ENCODE assay signal across 14 mouse cellular contexts in the genomic region with DNA sequence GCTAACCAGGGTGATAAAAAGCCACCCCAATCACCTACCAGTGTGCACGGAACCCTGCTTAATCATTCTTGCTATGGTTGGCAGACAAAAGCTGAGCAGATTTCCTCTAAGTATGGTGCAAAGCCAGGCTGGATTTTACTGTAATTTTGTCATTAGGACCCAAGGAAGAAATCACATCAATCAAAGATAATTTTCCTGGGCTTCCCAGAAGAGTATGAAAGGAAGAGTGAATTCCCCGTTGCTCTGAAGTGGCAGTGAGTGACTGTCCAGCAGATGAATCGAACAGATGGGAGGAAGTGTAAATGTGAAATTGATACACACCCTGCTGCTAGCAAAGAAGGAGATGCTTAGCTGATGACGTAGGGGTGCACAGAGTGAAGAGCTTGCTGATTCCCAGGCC.
DNase-seq lines count a peak whose midpoint lies in the region; ATAC-seq lines count a peak whose summit lies in the region.
"Had no signal": no experiment of that assay in that cellular context is flagged by ENCODE, and none has a peak within 500 bp of the region (broad histone marks: within the 10 kb centered on the region; RNA-seq: fewer than 3 reads in every experiment).

No protein-coding gene starts in this region.

- H3K27me3 ChIP-seq in forebrain, embryonic 15.5 days = no peaks in the 10 kb centered on the region
- H3K27me3 ChIP-seq in forebrain, embryonic 10.5 days (ENCODE audit: poor library complexity, severe bottlenecking) = no peaks in the 10 kb centered on the region
- H3K27me3 ChIP-seq: limb, embryonic 13.5 days had no signal

- no peak overlapping the region for H3K4me2 ChIP-seq in forebrain, embryonic 15.5 days (replicated peaks)
- H3K4me2 ChIP-seq: limb, embryonic 13.5 days had no signal

- H3K4me1 ChIP-seq in forebrain, embryonic 15.5 days = peaks cover 15% of the 10 kb centered on the region
- no peaks in the 10 kb centered on the region for H3K4me1 ChIP-seq in forebrain, embryonic 10.5 days
- H3K4me1 ChIP-seq: limb, embryonic 13.5 days had no signal

- WGBS in forebrain, embryonic 15.5 days = 18% methylated on average over 4 of the region's 4 CpGs
- 77% methylated on average over 4 of the region's 4 CpGs for WGBS in forebrain, embryonic 10.5 days

- intact Hi-C loops in left cerebral cortex, postnatal 4 days (cut with DNase I) = no loop called here
- intact Hi-C loops in left cerebral cortex, postnatal 14 days (cut with DNase I) = no loop called here

- no peak for DNase-seq in forebrain, embryonic 10.5 days (ENCODE audit: extremely low spot score, low spot score)
- peak; percentile 14 for DNase-seq in left cerebral cortex, postnatal 4 days
- DNase-seq in left cerebral cortex, postnatal 14 days (ENCODE audit: low spot score in 2 of 2) = no peak
- peak; percentile 13 for DNase-seq in layer of hippocampus, adult 9-10 months (ENCODE audit: low spot score)
- DNase-seq in retina, postnatal 1 day = peak; percentile 44
- DNase-seq in gastrocnemius, postnatal 25 days = no peak
- DNase-seq: adrenal gland, postnatal 36 days; right cerebral cortex, postnatal 25 days had no signal

- no peaks in the 10 kb centered on the region for H3K36me3 ChIP-seq in forebrain, embryonic 15.5 days
- no peaks in the 10 kb centered on the region for H3K36me3 ChIP-seq in forebrain, embryonic 10.5 days (replicated peaks)
- H3K36me3 ChIP-seq: limb, embryonic 13.5 days had no signal

- no peak overlapping the region for H3K4me3 ChIP-seq in forebrain, embryonic 15.5 days
- no peak overlapping the region for H3K4me3 ChIP-seq in forebrain, embryonic 10.5 days
- H3K4me3 ChIP-seq: limb, embryonic 13.5 days had no signal

- no peaks in the 10 kb centered on the region for H3K9me3 ChIP-seq in forebrain, embryonic 15.5 days
- H3K9me3 ChIP-seq in forebrain, embryonic 10.5 days = no peaks in the 10 kb centered on the region
- H3K9me3 ChIP-seq: limb, embryonic 13.5 days had no signal

- ATAC-seq in forebrain, embryonic 15.5 days (replicated peaks) = peak; percentile 87
- ATAC-seq: activated CD4-positive, CD25-positive, alpha-beta regulatory T cell, adult 4 months; intestine, embryonic 16.5 days; midbrain, embryonic 16.5 days had no signal

- no peak overlapping the region for H3K9ac ChIP-seq in forebrain, embryonic 15.5 days (replicated peaks)
- H3K9ac ChIP-seq: limb, embryonic 13.5 days; liver, embryonic 14.5 days had no signal

- peak overlapping the region; percentile 64 for H3K27ac ChIP-seq in forebrain, embryonic 15.5 days (replicated peaks)
- no peak overlapping the region for H3K27ac ChIP-seq in forebrain, embryonic 10.5 days
- H3K27ac ChIP-seq: limb, embryonic 13.5 days; liver, embryonic 14.5 days had no signal

Comparison
In these comparisons a context has a peak if more than half of its experiments do, and no peak if none do; other contexts are left out.
1. DNase-seq: peak in left cerebral cortex, postnatal 4 days (single experiment), layer of hippocampus, adult 9-10 months (single experiment) and retina, postnatal 1 day (single experiment); none in forebrain, embryonic 10.5 days (single experiment), left cerebral cortex, postnatal 14 days (0 of 2) and gastrocnemius, postnatal 25 days (single experiment).